9 mouse cellular contexts compared by ENCODE assay signal in genomic region chr7:131966916-131967494, GRCm38 (mm10). TPM values are rescaled to one million over a fixed set of nuclear protein-coding genes. Genes with fewer than 3 reads are reported as not detected.
DNase-seq lines count a peak whose midpoint lies in the region; ATAC-seq and TF ChIP-seq lines count a peak whose summit lies in the region.
"Had no signal": no experiment of that assay in that cellular context is flagged by ENCODE, and none has a peak within 500 bp of the region (broad histone marks: within the 10 kb centered on the region; RNA-seq: fewer than 3 reads in every experiment).

No protein-coding gene starts in this region.

- H3K9ac ChIP-seq in forebrain, embryonic 12.5 days = peak overlapping the region; percentile 48

- no peak; the same call in none of the 2 replicates for TF ChIP-seq CTCF in left cerebral cortex, adult 2 months (IDR thresholded peaks at IDR 0.05)
- no peak for TF ChIP-seq CTCF in gastrocnemius, adult 2 months (IDR thresholded peaks at IDR 0.05)

- H3K27ac ChIP-seq in left cerebral cortex, adult 2 months = peak overlapping the region; percentile 98
- H3K27ac ChIP-seq in forebrain, embryonic 12.5 days = peak overlapping the region; percentile 53; the same call in 1 of the 2 replicates
- H3K27ac ChIP-seq in limb, embryonic 10.5 days = no peak overlapping the region
- no peak overlapping the region for H3K27ac ChIP-seq in gastrocnemius, adult 2 months

- 5% methylated on average over 52 of the region's 57 CpGs for WGBS in forebrain, embryonic 12.5 days
- WGBS in limb, embryonic 10.5 days = 6% methylated on average over 56 of the region's 57 CpGs

- H3K4me3 ChIP-seq in left cerebral cortex, adult 2 months = peak overlapping the region; percentile 72
- peak overlapping the region; percentile 43 for H3K4me3 ChIP-seq in forebrain, embryonic 12.5 days (replicated peaks)
- H3K4me3 ChIP-seq in limb, embryonic 10.5 days = peak overlapping the region; percentile 43
- no peak overlapping the region for H3K4me3 ChIP-seq in gastrocnemius, adult 2 months

- H3K4me1 ChIP-seq in forebrain, embryonic 12.5 days = peaks cover 14% of the 10 kb centered on the region
- H3K4me1 ChIP-seq in limb, embryonic 10.5 days = peaks cover 11% of the 10 kb centered on the region

- H3K4me2 ChIP-seq in forebrain, embryonic 12.5 days = peak overlapping the region; percentile 64

- peaks cover 59% of the 10 kb centered on the region for H3K27me3 ChIP-seq in forebrain, embryonic 12.5 days
- peaks cover 75% of the 10 kb centered on the region for H3K27me3 ChIP-seq in limb, embryonic 10.5 days (ENCODE audit: low read depth, poor library complexity, severe bottlenecking)

- H3K36me3 ChIP-seq in forebrain, embryonic 12.5 days (replicated peaks) = no peaks in the 10 kb centered on the region
- H3K36me3 ChIP-seq in limb, embryonic 10.5 days = no peaks in the 10 kb centered on the region

- intact Hi-C loops in left cerebral cortex, adult 2 months (cut with DNase I) = loop anchor here (2.0 to 5.0 kb wide), 5 partner anchors 60 to 246 kb away; no protein-coding TSS in a partner anchor
- intact Hi-C loops in gastrocnemius, adult 2 months (cut with DNase I) = no loop called here

- peak; percentile 42 to 52 for DNase-seq in left cerebral cortex, adult 2 months (ENCODE audit: extremely low spot score in 1 of 2, low spot score in 2 of 2)
- no peak for DNase-seq in left cerebral cortex, adult 9 months (ENCODE audit: low spot score in 2 of 2)
- DNase-seq in limb, embryonic 10.5 days (ENCODE audit: low spot score) = peak; percentile 67
- peak; percentile 53 for DNase-seq in right cerebral cortex, adult 18-20 months
- no peak for DNase-seq in gastrocnemius, adult 2 months
- DNase-seq in lung, postnatal 14 days = no peak

- peak; percentile 67 for ATAC-seq in forebrain, embryonic 12.5 days (ENCODE audit: low FRiP score)
- ATAC-seq in erythroblast, adult 5-6 weeks (replicated peaks; ENCODE audit: low FRiP score, poor library complexity, severe bottlenecking) = no peak

- H3K9me3 ChIP-seq in forebrain, embryonic 12.5 days = no peaks in the 10 kb centered on the region
- no peaks in the 10 kb centered on the region for H3K9me3 ChIP-seq in limb, embryonic 10.5 days (replicated peaks)

RNA-seq across cellular contexts. Expression of gene Gpr26, which starts 0.7 kb away (rescaled TPM):
- total RNA-seq in left cerebral cortex, adult 2 months (2021) = 100 to 1,000 TPM; 127 to 134 TPM
- polyA plus RNA-seq in forebrain, embryonic 12.5 days (2016; fragmentation: Nextera tagmentation; extraction: Ambion mirVana) = 0.65 and 0.77 TPM in 2 replicates
- not detected in 2 replicates for polyA plus RNA-seq in limb, embryonic 10.5 days (2016; fragmentation: Nextera tagmentation; extraction: Ambion mirVana)
- not detected for total RNA-seq in gastrocnemius, adult 2 months (2021)
- total RNA-seq in erythroblast, adult 5-6 weeks (2015; ENCODE audit: low replicate concordance) = not detected in 2 replicates
- 0.09 TPM in 1 of 2 replicates, not detected in the other for total RNA-seq in erythroblast, adult 5-6 weeks (2017; ENCODE audit: low replicate concordance)
- total RNA-seq: hematopoietic stem cell, adult 5-6 weeks had no signal

Comparison
In these comparisons a context has a peak if more than half of its experiments do, and no peak if none do; other contexts are left out.
1. DNase-seq: peak in left cerebral cortex, adult 2 months (2 of 2), limb, embryonic 10.5 days (single experiment) and right cerebral cortex, adult 18-20 months (single experiment); none in left cerebral cortex, adult 9 months (0 of 2), gastrocnemius, adult 2 months (single experiment) and lung, postnatal 14 days (single experiment).
2. H3K27ac ChIP-seq: peak in left cerebral cortex, adult 2 months (single experiment) and forebrain, embryonic 12.5 days (single experiment); none in limb, embryonic 10.5 days (single experiment) and gastrocnemius, adult 2 months (single experiment).
3. RNA of gene Gpr26, which starts 0.7 kb away (total RNA-seq): 127 to 134 TPM in left cerebral cortex, adult 2 months; 0.09 TPM in erythroblast, adult 5-6 weeks and not detected in gastrocnemius, adult 2 months; every median in the first group is over 100 times any median in the second.